12 mouse cellular contexts compared by ENCODE assay signal in genomic region chr11:116668839-116669238, GRCm38 (mm10). TPM values are rescaled to one million over a fixed set of nuclear protein-coding genes. Genes with fewer than 3 reads are reported as not detected.
A peak's percentile ranks its signal among the peaks of the same experiment; 100 is the strongest.
DNase-seq lines count a peak whose midpoint lies in the region; ATAC-seq and TF ChIP-seq lines count a peak whose summit lies in the region.
"Had no signal": no experiment of that assay in that cellular context is flagged by ENCODE, and none has a peak within 500 bp of the region (broad histone marks: within the 10 kb centered on the region; RNA-seq: fewer than 3 reads in every experiment).

No protein-coding gene starts in this region.

- peaks cover 57% of the 10 kb centered on the region for H3K4me1 ChIP-seq in heart, embryonic 10.5 days
- H3K4me1 ChIP-seq in lung, postnatal 0 days (ENCODE audit: insufficient read depth, low read depth, low read length), result peaks cover 3% of the 10 kb centered on the region; the same call in 1 of the 2 replicates
- peaks cover 10% of the 10 kb centered on the region for H3K4me1 ChIP-seq in hindbrain, postnatal 0 days (ENCODE audit: insufficient read depth, low read length)
- H3K4me1 ChIP-seq in midbrain, postnatal 0 days (ENCODE audit: insufficient read depth, low read length), result peaks cover 5% of the 10 kb centered on the region; the same call in 1 of the 2 replicates

- 35% methylated on average over 7 of the region's 7 CpGs for WGBS in heart, embryonic 10.5 days
- WGBS in lung, postnatal 0 days, result 41% methylated on average over 7 of the region's 7 CpGs
- 43% methylated on average over 7 of the region's 7 CpGs for WGBS in hindbrain, postnatal 0 days
- WGBS in midbrain, postnatal 0 days, result 44% methylated on average over 7 of the region's 7 CpGs

- H3K27me3 ChIP-seq in heart, embryonic 10.5 days (ENCODE audit: insufficient read depth, poor library complexity, severe bottlenecking), result peaks cover 11% of the 10 kb centered on the region; the same call in 1 of the 2 replicates
- no peaks in the 10 kb centered on the region for H3K27me3 ChIP-seq in lung, postnatal 0 days (replicated peaks; ENCODE audit: insufficient read depth, low read length)
- H3K27me3 ChIP-seq in hindbrain, postnatal 0 days (ENCODE audit: insufficient read depth, low read length), result no peaks in the 10 kb centered on the region
- H3K27me3 ChIP-seq in midbrain, postnatal 0 days (ENCODE audit: insufficient read depth, low read length), result no peaks in the 10 kb centered on the region
- H3K27me3 ChIP-seq: embryonic facial prominence, embryonic 12.5 days; limb, embryonic 15.5 days had no signal

- H3K4me3 ChIP-seq in heart, embryonic 10.5 days, result no peak overlapping the region
- H3K4me3 ChIP-seq in lung, postnatal 0 days (ENCODE audit: low read depth, low read length), result no peak overlapping the region
- H3K4me3 ChIP-seq in hindbrain, postnatal 0 days (ENCODE audit: low read length), result no peak overlapping the region
- H3K4me3 ChIP-seq in midbrain, postnatal 0 days (ENCODE audit: low read depth, low read length), result no peak overlapping the region
- H3K4me3 ChIP-seq: embryonic facial prominence, embryonic 12.5 days; limb, embryonic 15.5 days had no signal

- no peak overlapping the region for H3K4me2 ChIP-seq in lung, postnatal 0 days (replicated peaks; ENCODE audit: low read depth, low read length)
- H3K4me2 ChIP-seq in hindbrain, postnatal 0 days (ENCODE audit: low read depth, low read length), result no peak overlapping the region
- H3K4me2 ChIP-seq in midbrain, postnatal 0 days (ENCODE audit: low read depth, low read length, poor library complexity, severe bottlenecking), result no peak overlapping the region
- H3K4me2 ChIP-seq: embryonic facial prominence, embryonic 12.5 days; limb, embryonic 15.5 days had no signal

- H3K27ac ChIP-seq in heart, embryonic 10.5 days, result peak overlapping the region; percentile 69
- no peak overlapping the region for H3K27ac ChIP-seq in lung, postnatal 0 days (ENCODE audit: low read length)
- no peak overlapping the region for H3K27ac ChIP-seq in hindbrain, postnatal 0 days
- H3K27ac ChIP-seq in midbrain, postnatal 0 days (ENCODE audit: low read depth, low read length), result no peak overlapping the region
- H3K27ac ChIP-seq: embryonic facial prominence, embryonic 12.5 days; limb, embryonic 15.5 days had no signal

- peaks cover 14% of the 10 kb centered on the region for H3K36me3 ChIP-seq in heart, embryonic 10.5 days
- 0 out of 2 replicates have a peak, but pooled peaks cover 3% of the 10 kb centered on the region for H3K36me3 ChIP-seq in lung, postnatal 0 days (ENCODE audit: insufficient read depth, low read length)
- peaks cover 6% of the 10 kb centered on the region; the same call in 1 of the 2 replicates for H3K36me3 ChIP-seq in hindbrain, postnatal 0 days (ENCODE audit: insufficient read depth, low read length)
- H3K36me3 ChIP-seq in midbrain, postnatal 0 days (ENCODE audit: insufficient read depth, low read length), result no peaks in the 10 kb centered on the region

- ATAC-seq in lung, postnatal 0 days, result no peak
- ATAC-seq in hindbrain, postnatal 0 days, result no peak
- ATAC-seq in midbrain, postnatal 0 days (ENCODE audit: low FRiP score), result no peak

- no peak for DNase-seq in heart, embryonic 10.5 days (ENCODE audit: low spot score)
- DNase-seq in heart, adult 18-20 months, result no peak
- DNase-seq in lung, postnatal 0 days (ENCODE audit: low spot score), result no peak
- no peak for DNase-seq in lung, postnatal 25 days (ENCODE audit: low spot score)
- peak; percentile 45 for DNase-seq in hindbrain, postnatal 0 days (ENCODE audit: low spot score)
- peak; percentile 33 for DNase-seq in midbrain, postnatal 0 days (ENCODE audit: low spot score)
- DNase-seq in adrenal gland, adult 8-10 months, result no peak
- no peak for DNase-seq in right cerebral cortex, postnatal 25 days

- TF ChIP-seq CTCF in lung, postnatal 0 days (IDR thresholded peaks at IDR 0.05), result peak; percentile 50
- peak; percentile 51 for TF ChIP-seq CTCF in hindbrain, postnatal 0 days (IDR thresholded peaks at IDR 0.05; ENCODE audit: low read depth)
- TF ChIP-seq CTCF in midbrain, postnatal 0 days (IDR thresholded peaks at IDR 0.05), result peak; percentile 58

- no peak for TF ChIP-seq EP300 in lung, postnatal 0 days (IDR thresholded peaks at IDR 0.05)

- H3K9ac ChIP-seq in lung, postnatal 0 days (replicated peaks; ENCODE audit: low read depth), result no peak overlapping the region
- H3K9ac ChIP-seq in hindbrain, postnatal 0 days (replicated peaks; ENCODE audit: low read length), result no peak overlapping the region
- no peak overlapping the region for H3K9ac ChIP-seq in midbrain, postnatal 0 days (replicated peaks; ENCODE audit: low read length, poor library complexity, severe bottlenecking)
- H3K9ac ChIP-seq: embryonic facial prominence, embryonic 12.5 days; limb, embryonic 15.5 days had no signal

- no peaks in the 10 kb centered on the region for H3K9me3 ChIP-seq in heart, embryonic 10.5 days
- H3K9me3 ChIP-seq in lung, postnatal 0 days (ENCODE audit: low read length), result no peaks in the 10 kb centered on the region
- no peaks in the 10 kb centered on the region for H3K9me3 ChIP-seq in hindbrain, postnatal 0 days (ENCODE audit: low read length)
- no peaks in the 10 kb centered on the region for H3K9me3 ChIP-seq in midbrain, postnatal 0 days (ENCODE audit: low read length)
- H3K9me3 ChIP-seq: embryonic facial prominence, embryonic 12.5 days; G1E; limb, embryonic 15.5 days had no signal

RNA-seq across cellular contexts. Expression of gene Cygb, which starts 14.7 kb away (rescaled TPM):
- polyA plus RNA-seq in heart, embryonic 10.5 days (2016; fragmentation: Nextera tagmentation; extraction: Ambion mirVana), result 1.0 and 2.8 TPM in 2 replicates
- total RNA-seq in heart, adult 18-20 months (2021), result 10 to 100 TPM; 31.5 to 38.5 TPM
- polyA plus RNA-seq in lung, postnatal 0 days (2015; fragmentation: Nextera tagmentation; extraction: Ambion mirVana), result 27.3 and 32.0 TPM in 2 replicates
- 48.4 and 54.7 TPM in 2 replicates for total RNA-seq in hindbrain, postnatal 0 days (2014; rRNA removed)
- polyA plus RNA-seq in hindbrain, postnatal 0 days (2015; fragmentation: Nextera tagmentation; extraction: Ambion mirVana), result 46.0 and 48.1 TPM in 2 replicates
- 38.7 and 44.2 TPM in 2 replicates for total RNA-seq in midbrain, postnatal 0 days (2014; rRNA removed)
- 40.5 and 43.5 TPM in 2 replicates for polyA plus RNA-seq in midbrain, postnatal 0 days (2015; fragmentation: Nextera tagmentation; extraction: Ambion mirVana)
- total RNA-seq in adrenal gland, adult 8-10 months (2022), result 10 to 100 TPM; 33.4 to 64.8 (median 48.2) TPM
- total RNA-seq: G1E; monocyte, adult 5-6 weeks had no signal

RNA-seq across cellular contexts. Expression of gene Prcd, which starts 15.5 kb away (rescaled TPM):
- polyA plus RNA-seq in heart, embryonic 10.5 days (2016; fragmentation: Nextera tagmentation; extraction: Ambion mirVana), result 0.60 and 0.78 TPM in 2 replicates
- total RNA-seq in heart, adult 18-20 months (2021), result 1 to 10 TPM in 1 of 2 experiments, under 1 TPM in 1; 0.62 to 1.6 TPM
- 10.9 and 16.4 TPM in 2 replicates for polyA plus RNA-seq in lung, postnatal 0 days (2015; fragmentation: Nextera tagmentation; extraction: Ambion mirVana)
- 1.2 and 1.3 TPM in 2 replicates for total RNA-seq in hindbrain, postnatal 0 days (2014; rRNA removed)
- polyA plus RNA-seq in hindbrain, postnatal 0 days (2015; fragmentation: Nextera tagmentation; extraction: Ambion mirVana), result 5.3 and 6.4 TPM in 2 replicates
- 3.7 TPM in 1 of 2 replicates, not detected in the other for total RNA-seq in midbrain, postnatal 0 days (2014; rRNA removed)
- 4.8 and 6.0 TPM in 2 replicates for polyA plus RNA-seq in midbrain, postnatal 0 days (2015; fragmentation: Nextera tagmentation; extraction: Ambion mirVana)
- 10 to 100 TPM; 16.6 to 27.2 (median 22.8) TPM for total RNA-seq in adrenal gland, adult 8-10 months (2022)
- total RNA-seq: monocyte, adult 5-6 weeks had no signal

RNA-seq across cellular contexts. Expression of gene Rhbdf2, which starts 42.0 kb away (rescaled TPM):
- polyA plus RNA-seq in heart, embryonic 10.5 days (2016; fragmentation: Nextera tagmentation; extraction: Ambion mirVana), result 6.7 and 8.7 TPM in 2 replicates
- 10 to 100 TPM; 10.6 to 11.5 TPM for total RNA-seq in heart, adult 18-20 months (2021)
- polyA plus RNA-seq in lung, postnatal 0 days (2015; fragmentation: Nextera tagmentation; extraction: Ambion mirVana), result 23.5 and 27.9 TPM in 2 replicates
- 3.8 and 4.0 TPM in 2 replicates for total RNA-seq in hindbrain, postnatal 0 days (2014; rRNA removed)
- 1.1 and 1.6 TPM in 2 replicates for polyA plus RNA-seq in hindbrain, postnatal 0 days (2015; fragmentation: Nextera tagmentation; extraction: Ambion mirVana)
- 3.4 and 4.5 TPM in 2 replicates for total RNA-seq in midbrain, postnatal 0 days (2014; rRNA removed)
- 1.0 TPM in 2 replicates for polyA plus RNA-seq in midbrain, postnatal 0 days (2015; fragmentation: Nextera tagmentation; extraction: Ambion mirVana)
- 10 to 100 TPM; 13.3 to 20.5 (median 15.0) TPM for total RNA-seq in adrenal gland, adult 8-10 months (2022)

Comparison
In these comparisons a context has a peak if more than half of its experiments do, and no peak if none do; other contexts are left out.
1. DNase-seq: peak in hindbrain, postnatal 0 days (single experiment) and midbrain, postnatal 0 days (single experiment); none in heart, embryonic 10.5 days (single experiment), heart, adult 18-20 months (0 of 2), lung, postnatal 0 days (single experiment), lung, postnatal 25 days (single experiment), adrenal gland, adult 8-10 months (single experiment) and right cerebral cortex, postnatal 25 days (single experiment).
2. Peak in every context shown above with its lines, with median percentiles within 50 percentile points of each other: CTCF ChIP-seq.